Mouse (Mus musculus): Measurements from ENCODE around the gene Pole2. TPM values are rescaled to one million over a fixed set of nuclear protein-coding genes. Genes with fewer than 3 reads are reported as not detected.

The Pole2 gene
- total and polyA plus RNA-seq, 3 experiments = 14.4 to 89.5 (median 18.0) TPM

GRCm38 (mm10) chr12:69210056-69210979 is 17.7 kb downstream of the Pole2 start:
- no peak overlapping the region for H3K4me3 ChIP-seq (ENCODE audit: control insufficient read depth in 1 of 2, insufficient read depth in 1 of 2, low read depth in 2 of 2, low read length in 2 of 2)
- no peaks in the 10 kb centered on the region for H3K79me2 ChIP-seq (ENCODE audit: control insufficient read depth, insufficient read depth, low read length, poor library complexity)
- no peaks in the 10 kb centered on the region for H3K4me1 ChIP-seq (ENCODE audit: control insufficient read depth in 1 of 2, insufficient read depth in 2 of 2, low read length in 2 of 2)
- DNase-seq (ENCODE audit: low read depth, low spot score) = no peak
- H3K27ac ChIP-seq (ENCODE audit: control insufficient read depth, low read depth, low read length) = no peak overlapping the region
- H3K9me3 ChIP-seq (replicated peaks; ENCODE audit: insufficient read depth, low read length) = no peaks in the 10 kb centered on the region
- H3K36me3 ChIP-seq (ENCODE audit: control insufficient read depth in 1 of 2, insufficient read depth in 2 of 2, low read length in 2 of 2) = no peaks in the 10 kb centered on the region; a peak in 2 of 4 replicates
- TF ChIP-seq ZKSCAN1 (IDR thresholded peaks at IDR 0.05; ENCODE audit: low read depth, low read length) (no peak), UBTF (IDR thresholded peaks at IDR 0.05; ENCODE audit: borderline replicate concordance, insufficient read depth, low read depth, low read length) (no peak), TCF12 (IDR thresholded peaks at IDR 0.05; ENCODE audit: low read depth, low read length) (no peak), MEF2A (IDR thresholded peaks at IDR 0.05; ENCODE audit: extremely low read depth, insufficient replicate concordance, low read depth, low read length, poor library complexity, severe bottlenecking) (no peak), TBP (IDR thresholded peaks at IDR 0.05; ENCODE audit: low read depth, low read length) (no peak), JUND (IDR thresholded peaks at IDR 0.05; ENCODE audit: low read depth, low read length) (no peak), USF2 (IDR thresholded peaks at IDR 0.05; ENCODE audit: borderline replicate concordance in 1 of 2, insufficient read depth in 1 of 2, low read depth in 1 of 2, low read length in 2 of 2) (no peak), MAZ (IDR thresholded peaks at IDR 0.05; ENCODE audit: low read depth, low read length) (no peak)
- no peaks in the 10 kb centered on the region for H3K27me3 ChIP-seq (ENCODE audit: control insufficient read depth in 1 of 2, insufficient read depth in 2 of 2, low read length in 2 of 2)
- no peak overlapping the region for H3K9ac ChIP-seq (ENCODE audit: control insufficient read depth, low read depth, low read length, poor library complexity, severe bottlenecking)

GRCm38 (mm10) chr12:69208520-69208919 is 19.5 kb downstream of the Pole2 start:
- TF ChIP-seq MAX (IDR thresholded peaks at IDR 0.05; ENCODE audit: low read length) (no peak), MYB (IDR thresholded peaks at IDR 0.05; ENCODE audit: low read depth, low read length) (no peak), E2F4 (IDR thresholded peaks at IDR 0.05; ENCODE audit: borderline replicate concordance, low read depth, low read length) (no peak), GABPA (IDR thresholded peaks at IDR 0.05; ENCODE audit: low read depth, low read length) (no peak), MAFK (IDR thresholded peaks at IDR 0.05; ENCODE audit: borderline replicate concordance, low read depth, low read length) (no peak), RAD21 (IDR thresholded peaks at IDR 0.05; ENCODE audit: low read depth, low read length) (peak; percentile 35), POLR2AphosphoS2 (IDR thresholded peaks at IDR 0.05; ENCODE audit: low read length) (no peak), MAZ (IDR thresholded peaks at IDR 0.05; ENCODE audit: low read depth, low read length) (no peak), JUND (IDR thresholded peaks at IDR 0.05; ENCODE audit: low read depth, low read length) (no peak), UBTF (IDR thresholded peaks at IDR 0.05; ENCODE audit: borderline replicate concordance, insufficient read depth, low read depth, low read length) (no peak), CHD2 (IDR thresholded peaks at IDR 0.05; ENCODE audit: low read length) (no peak), SIN3A (IDR thresholded peaks at IDR 0.05; ENCODE audit: low read length) (no peak), POLR2A (IDR thresholded peaks at IDR 0.05; ENCODE audit: control insufficient read depth in 1 of 2, insufficient read depth in 1 of 2, low read depth in 1 of 2, low read length in 2 of 2, poor library complexity in 1 of 2) (no peak), CTCF (IDR thresholded peaks at IDR 0.05 in 2 of 3, conservative IDR thresholded peaks at IDR 0.05 in 1 of 3; ENCODE audit: control insufficient read depth in 1 of 3, insufficient read depth in 1 of 3, low read depth in 2 of 3, low read length in 3 of 3, poor library complexity in 1 of 3, severe bottlenecking in 1 of 3) (peak; percentile 19 to 59 (median 40); a peak in 5 of 6 replicates), SMC3 (IDR thresholded peaks at IDR 0.05; ENCODE audit: low read depth, low read length) (peak; percentile 45), MEF2A (IDR thresholded peaks at IDR 0.05; ENCODE audit: extremely low read depth, insufficient replicate concordance, low read depth, low read length, poor library complexity, severe bottlenecking) (no peak), HCFC1 (IDR thresholded peaks at IDR 0.05; ENCODE audit: low read depth, low read length) (no peak), ETS1 (IDR thresholded peaks at IDR 0.05; ENCODE audit: low read depth, low read length) (no peak), ZKSCAN1 (IDR thresholded peaks at IDR 0.05; ENCODE audit: low read depth, low read length) (no peak), MXI1 (IDR thresholded peaks at IDR 0.05; ENCODE audit: low read depth, low read length) (no peak), CHD1 (IDR thresholded peaks at IDR 0.05; ENCODE audit: low read depth, low read length) (no peak), POLR2AphosphoS5 (IDR thresholded peaks at IDR 0.05; ENCODE audit: borderline replicate concordance, low read depth, low read length) (no peak), TBP (IDR thresholded peaks at IDR 0.05; ENCODE audit: low read depth, low read length) (no peak)
- no peaks in the 10 kb centered on the region; a peak in 1 of 4 replicates for H3K36me3 ChIP-seq (ENCODE audit: control insufficient read depth in 1 of 2, insufficient read depth in 2 of 2, low read length in 2 of 2)

More at GRCm38 (mm10) chr12:69208520-69208919, 19.5 kb downstream of the Pole2 start:
- H3K9ac ChIP-seq (ENCODE audit: control insufficient read depth, low read depth, low read length, poor library complexity, severe bottlenecking) = no peak overlapping the region
- H3K79me2 ChIP-seq (ENCODE audit: control insufficient read depth, insufficient read depth, low read length, poor library complexity) = no peaks in the 10 kb centered on the region
- no peak overlapping the region for H3K4me3 ChIP-seq (ENCODE audit: control insufficient read depth in 1 of 2, insufficient read depth in 1 of 2, low read depth in 2 of 2, low read length in 2 of 2)
- H3K9me3 ChIP-seq (replicated peaks; ENCODE audit: insufficient read depth, low read length) = no peaks in the 10 kb centered on the region
- DNase-seq (ENCODE audit: low read depth, low spot score) = peak; percentile 54
- no peaks in the 10 kb centered on the region for H3K4me1 ChIP-seq (ENCODE audit: control insufficient read depth in 1 of 2, insufficient read depth in 2 of 2, low read length in 2 of 2)
- H3K27ac ChIP-seq (ENCODE audit: control insufficient read depth, low read depth, low read length) = no peak overlapping the region
- no peaks in the 10 kb centered on the region for H3K27me3 ChIP-seq (ENCODE audit: control insufficient read depth in 1 of 2, insufficient read depth in 2 of 2, low read length in 2 of 2)

Data from MEL (cell line).